Mouse (Mus musculus) kidney, embryonic 14.5 days (tissue): ENCODE measurements around the gene Gpr87. TPM values are rescaled to one million over a fixed set of nuclear protein-coding genes. Genes with fewer than 3 reads are reported as not detected.
"Not testable (repeated sequence)": the region's sequence is repeated elsewhere in the genome, so short reads cannot be mapped to it uniquely, and the experiment has no call there.

Experiments used
- ATAC-seq: fragments of 200-750 bp; cut with Nextera tagmentation; 2 replicates; pipeline ENCODE4 v1.8.0; 2017; ENCODE audit warnings: moderate number of reproducible peaks, mild to moderate bottlenecking, moderate TSS enrichment, moderate library complexity; ENCODE audit not compliant: low FRiP score, low TSS enrichment
- H3K27ac ChIP-seq: fragments of 300-500 bp; sonication (generic); 2 replicates; pipeline ENCODE4 v1.5.1; 2014; ENCODE audit warnings: low read depth, mild to moderate bottlenecking, low read length, moderate library complexity, mixed read lengths
- H3K27me3 ChIP-seq: fragments of 300-500 bp; sonication (generic); 2 replicates; pipeline ENCODE4 v1.6.1; 2014; ENCODE audit warnings: mild to moderate bottlenecking, low read length; ENCODE audit not compliant: control insufficient read depth, insufficient read depth
- H3K36me3 ChIP-seq: fragments of 300-500 bp; sonication (generic); 2 replicates; pipeline ENCODE4 v1.6.1; 2014; ENCODE audit warnings: low read length, mixed read lengths; ENCODE audit not compliant: control insufficient read depth, insufficient read depth
- H3K4me1 ChIP-seq: fragments of 300-500 bp; sonication (generic); 2 replicates; pipeline ENCODE4 v1.6.1; 2014; ENCODE audit warnings: low read length, mixed read lengths; ENCODE audit not compliant: control insufficient read depth, insufficient read depth
- H3K4me2 ChIP-seq: fragments of 300-500 bp; sonication (generic); replicated peaks from 2 replicates; pipeline ENCODE4 v1.6.1; 2014; ENCODE audit warnings: low read depth, mild to moderate bottlenecking, low read length
- H3K4me3 ChIP-seq: fragments of 300-500 bp; sonication (generic); 2 replicates; pipeline ENCODE4 v1.5.1; 2014; ENCODE audit warnings: mild to moderate bottlenecking, low read length
- H3K9ac ChIP-seq: fragments of 300-500 bp; sonication (generic); 2 replicates; pipeline ENCODE4 v1.6.1; 2014; ENCODE audit warnings: low read depth, mild to moderate bottlenecking, low read length, moderate library complexity
- H3K9me3 ChIP-seq: fragments of 300-500 bp; sonication (generic); 2 replicates; pipeline ENCODE4 v1.6.1; 2016; ENCODE audit warnings: low read length; ENCODE audit not compliant: control insufficient read depth
- WGBS: fragments of 180-500 bp; shearing (Covaris S2); extraction: QIAGEN DNeasy Blood & Tissue Kit; methylation state at CpG from one replicate; pipeline ENCODE4 v1.1.7; 2014; 5-methylcytosine and 5-hydroxymethylcytosine counted together
- polyA plus RNA-seq: library from polyadenylated mRNA; unstranded; fragments of >200 nt; fragmentation: Nextera tagmentation; extraction: Ambion mirVana; gene quantifications from 2 replicates; pipeline ENCODE4 v1.2.1, GENCODE M21; 2014

Gene Gpr87
- polyA plus RNA-seq, 1 experiment from 2014 or later, result 0.34 TPM

DNA sequence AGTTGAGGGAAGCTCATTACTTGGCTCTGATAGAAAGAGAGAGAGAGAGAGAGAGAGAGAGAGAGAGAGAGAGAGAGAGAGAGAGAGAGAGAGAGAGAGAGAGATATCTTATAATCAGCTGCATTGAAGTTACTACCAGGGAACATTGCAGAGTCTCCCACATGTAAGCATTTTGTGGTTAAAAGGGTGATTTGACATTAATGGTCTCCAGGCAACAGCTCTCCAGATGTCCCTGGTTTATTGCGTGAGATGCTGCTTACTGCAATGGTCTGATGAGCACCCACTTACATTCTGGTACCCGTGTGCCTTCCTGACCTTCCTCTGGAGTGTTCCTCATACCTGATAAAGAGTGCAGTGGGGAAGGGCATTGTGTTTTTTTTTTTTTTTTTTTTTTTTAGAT is 40.0 kb downstream of the Gpr87 start:
- ATAC-seq, result no peak
- no peak overlapping the region for H3K4me2 ChIP-seq
- no peaks in the 10 kb centered on the region for H3K27me3 ChIP-seq
- no peak overlapping the region for H3K4me3 ChIP-seq
- no peak overlapping the region for H3K9ac ChIP-seq
- 76% methylated on average over 2 of the region's 2 CpGs for WGBS
- no peaks in the 10 kb centered on the region for H3K36me3 ChIP-seq
- no peaks in the 10 kb centered on the region for H3K9me3 ChIP-seq
- H3K27ac ChIP-seq, result no peak overlapping the region
- H3K4me1 ChIP-seq, result no peaks in the 10 kb centered on the region

GRCm38 (mm10) chr3:59153424-59153823 is 41.5 kb downstream of the Gpr87 start, which contains the start of gene P2ry14:
Gene P2ry14, minus strand, starts transcription at chr3:59153618.
- Histone ChIP-seq H3K4me2 (no peak within 1 kb of the TSS), H3K4me1 (no peaks in the 10 kb centered on the region), H3K9ac (no peak within 1 kb of the TSS), H3K27me3 (no peaks in the 10 kb centered on the region), H3K4me3 (no peak within 1 kb of the TSS), H3K9me3 (no peaks in the 10 kb centered on the region), H3K27ac (no peak within 1 kb of the TSS), H3K36me3 (no peaks in the 10 kb centered on the region)
- WGBS, result 80% methylated on average over 5 of the region's 5 CpGs
- ATAC-seq, result no peak

DNA sequence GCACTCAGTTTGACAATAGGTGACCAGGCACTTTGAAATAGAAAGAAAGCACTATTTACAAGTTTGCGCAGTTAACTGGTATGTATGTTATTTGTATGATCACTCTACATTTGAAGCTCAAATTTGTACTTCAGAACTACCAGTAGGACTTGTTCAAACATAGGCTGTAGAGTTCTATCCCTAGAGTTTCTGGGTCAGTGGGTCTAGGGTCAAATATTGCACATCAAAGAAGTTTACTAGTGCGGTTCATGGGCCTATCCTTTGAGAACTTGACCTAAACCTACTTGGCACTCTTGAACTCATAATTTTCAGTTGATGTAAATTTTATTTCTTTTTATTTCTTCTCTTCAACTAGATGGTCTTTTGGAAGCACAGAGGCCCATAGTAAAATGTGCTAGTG is 44.3 kb downstream of the Gpr87 start:
- Histone ChIP-seq H3K9me3 (no peaks in the 10 kb centered on the region), H3K27me3 (no peaks in the 10 kb centered on the region), H3K4me3 (no peak overlapping the region), H3K4me2 (no peak overlapping the region), H3K36me3 (no peaks in the 10 kb centered on the region), H3K27ac (no peak overlapping the region), H3K9ac (no peak overlapping the region), H3K4me1 (no peaks in the 10 kb centered on the region)
- ATAC-seq, result no peak
- 94% methylated on average over 2 of the region's 2 CpGs for WGBS

DNA sequence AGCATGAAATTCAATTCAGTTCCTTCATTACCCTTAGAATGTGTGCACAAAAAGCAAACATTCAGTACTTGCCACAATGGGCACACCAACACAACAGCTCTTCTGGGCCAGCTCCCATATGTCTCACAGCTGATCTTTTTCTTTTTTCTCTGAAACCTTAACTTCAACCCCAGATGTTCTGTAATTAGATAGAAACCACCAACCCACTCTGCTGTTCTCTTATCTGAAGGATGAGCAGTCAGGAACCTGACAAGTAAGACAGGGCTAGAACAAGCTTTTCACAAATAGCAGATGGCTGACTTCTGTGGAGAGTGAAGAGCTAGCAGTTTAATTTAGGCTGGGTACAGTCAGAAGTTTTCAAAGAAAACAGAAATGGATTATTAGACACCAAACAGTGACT is 45.3 kb downstream of the Gpr87 start:
- Histone ChIP-seq H3K4me3 (no peak overlapping the region), H3K4me2 (no peak overlapping the region), H3K9ac (no peak overlapping the region), H3K27ac (no peak overlapping the region), H3K9me3 (no peaks in the 10 kb centered on the region), H3K36me3 (no peaks in the 10 kb centered on the region), H3K4me1 (no peaks in the 10 kb centered on the region), H3K27me3 (no peaks in the 10 kb centered on the region)
- no peak for ATAC-seq

DNA sequence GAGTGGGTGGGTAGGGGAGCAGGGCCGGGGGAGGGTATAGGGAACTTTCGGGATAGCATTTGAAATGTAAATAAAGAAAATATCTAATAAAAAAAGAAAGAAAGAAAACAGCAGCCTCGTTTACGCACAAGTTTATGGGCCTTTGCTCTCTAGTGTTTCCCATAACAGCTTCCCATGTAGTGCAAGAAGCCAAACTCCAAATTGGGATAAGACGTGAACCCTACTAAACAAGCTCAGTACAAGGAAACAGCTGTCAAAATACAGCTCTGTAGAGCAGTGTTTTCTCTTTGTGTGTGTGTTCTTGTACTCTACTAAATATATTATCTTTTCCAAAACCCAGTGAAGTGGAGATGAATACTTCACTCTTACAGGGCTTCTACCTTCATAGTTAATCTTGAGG is 49.7 kb downstream of the Gpr87 start:
- H3K4me3 ChIP-seq, result no peak overlapping the region
- no peak overlapping the region for H3K27ac ChIP-seq
- no peaks in the 10 kb centered on the region for H3K9me3 ChIP-seq
- ATAC-seq, result no peak
- no peaks in the 10 kb centered on the region for H3K4me1 ChIP-seq
- H3K4me2 ChIP-seq, result no peak overlapping the region
- 35% methylated on average over 5 of the region's 5 CpGs for WGBS
- no peak overlapping the region for H3K9ac ChIP-seq
- H3K36me3 ChIP-seq, result no peaks in the 10 kb centered on the region
- H3K27me3 ChIP-seq, result no peaks in the 10 kb centered on the region

- Histone ChIP-seq H3K36me3 (no peaks in the 10 kb centered on the region), H3K9me3 (no peaks in the 10 kb centered on the region), H3K4me1 (no peaks in the 10 kb centered on the region), H3K27me3 (no peaks in the 10 kb centered on the region), H3K9ac (no peak overlapping the region), H3K27ac (no peak overlapping the region), H3K4me2 (no peak overlapping the region), H3K4me3 (no peak overlapping the region)
- 70% methylated on average over 8 of the region's 8 CpGs for WGBS
- no peak for ATAC-seq
Measured at GRCm38 (mm10) chr3:59141507-59142305, 53.2 kb downstream of the Gpr87 start.

- not testable (repeated sequence) for H3K9me3 ChIP-seq, H3K27me3 ChIP-seq, H3K4me1 ChIP-seq, H3K27ac ChIP-seq, H3K9ac ChIP-seq, ATAC-seq, H3K4me3 ChIP-seq, H3K4me2 ChIP-seq, H3K36me3 ChIP-seq
- WGBS, result 90% methylated on average over 4 of the region's 4 CpGs
Measured at GRCm38 (mm10) chr3:59140941-59141340, 54.0 kb downstream of the Gpr87 start.

GRCm38 (mm10) chr3:59140115-59140514 is 54.8 kb downstream of the Gpr87 start:
- ATAC-seq, result no peak

DNA sequence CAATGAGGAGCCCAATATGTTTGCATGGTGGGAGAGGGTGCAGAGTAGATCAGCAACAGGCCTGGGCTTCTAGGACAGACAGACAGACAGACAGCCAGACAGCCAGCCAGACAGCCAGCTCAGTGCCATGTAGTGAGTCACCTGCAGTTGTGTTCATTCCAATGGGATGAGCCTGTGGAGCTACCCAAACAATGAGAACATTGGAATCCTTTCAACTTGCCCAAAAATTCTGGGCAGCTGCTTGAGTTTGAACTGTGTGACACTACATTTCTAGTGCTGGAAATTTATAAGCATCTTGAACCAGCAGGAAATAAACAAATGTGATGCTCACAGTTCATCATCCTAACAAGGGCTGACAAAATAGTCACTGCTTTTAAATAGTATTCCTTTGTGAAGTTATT is 55.3 kb downstream of the Gpr87 start:
- no peak overlapping the region for H3K4me3 ChIP-seq
- H3K4me2 ChIP-seq, result no peak overlapping the region
- no peaks in the 10 kb centered on the region for H3K9me3 ChIP-seq
- no peaks in the 10 kb centered on the region for H3K4me1 ChIP-seq
- no peak overlapping the region for H3K9ac ChIP-seq
- H3K27me3 ChIP-seq, result no peaks in the 10 kb centered on the region
- H3K27ac ChIP-seq, result no peak overlapping the region
- no peaks in the 10 kb centered on the region for H3K36me3 ChIP-seq
- no peak for ATAC-seq

More at GRCm38 (mm10) chr3:59140115-59140514, 54.8 kb downstream of the Gpr87 start:
- no peaks in the 10 kb centered on the region for H3K27me3 ChIP-seq
- H3K4me1 ChIP-seq, result no peaks in the 10 kb centered on the region
- no peak overlapping the region for H3K27ac ChIP-seq
- 73% methylated on average over 2 of the region's 2 CpGs for WGBS
- H3K4me3 ChIP-seq, result no peak overlapping the region
- no peak overlapping the region for H3K9ac ChIP-seq
- no peaks in the 10 kb centered on the region for H3K36me3 ChIP-seq
- H3K9me3 ChIP-seq, result no peaks in the 10 kb centered on the region
- H3K4me2 ChIP-seq, result no peak overlapping the region
